12 mouse cellular contexts compared by ENCODE assay signal in the genomic region with DNA sequence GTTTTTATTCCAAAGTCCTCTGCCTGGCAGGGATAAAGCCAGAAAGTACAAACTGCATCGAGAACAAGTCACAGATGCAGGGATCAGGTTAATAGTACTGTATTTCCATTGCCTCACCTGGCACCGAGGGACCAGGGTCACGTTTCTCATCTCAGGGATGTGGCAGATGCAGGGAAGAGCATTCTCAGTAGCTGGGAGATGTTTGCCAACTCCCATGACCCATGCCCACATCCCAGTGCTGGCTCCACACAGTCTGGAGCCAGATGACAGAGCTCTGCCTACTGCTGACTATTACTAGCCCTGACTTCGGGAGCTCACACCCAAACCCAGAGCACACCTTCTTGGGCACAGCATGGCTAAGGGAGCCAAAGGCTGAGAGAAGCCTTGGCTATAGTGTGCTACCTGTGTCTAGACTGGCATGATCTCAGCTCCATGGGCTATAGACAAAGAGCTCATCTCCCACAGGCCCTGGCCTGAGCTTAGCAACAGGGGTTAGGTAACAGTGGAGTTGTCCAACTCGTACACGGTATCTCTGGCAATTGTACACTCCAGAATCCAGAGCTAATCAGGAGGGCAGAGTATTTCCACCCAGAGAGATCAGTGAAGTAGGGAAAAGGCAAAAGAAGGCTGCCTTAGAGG. TPM values are rescaled to one million over a fixed set of nuclear protein-coding genes. Genes with fewer than 3 reads are reported as not detected.
DNase-seq lines count a peak whose midpoint lies in the region; ATAC-seq and TF ChIP-seq lines count a peak whose summit lies in the region.
"Had no signal": no experiment of that assay in that cellular context is flagged by ENCODE, and none has a peak within 500 bp of the region (broad histone marks: within the 10 kb centered on the region; RNA-seq: fewer than 3 reads in every experiment).

No protein-coding gene starts in this region.

- peaks cover 15% of the 10 kb centered on the region for H3K36me3 ChIP-seq in heart, embryonic 13.5 days
- peaks cover 23% of the 10 kb centered on the region for H3K36me3 ChIP-seq in forebrain, embryonic 14.5 days (ENCODE audit: control insufficient read depth, insufficient read depth, low read length)
- peaks cover 19% of the 10 kb centered on the region for H3K36me3 ChIP-seq in liver, embryonic 16.5 days (ENCODE audit: control insufficient read depth, insufficient read depth)

- no peak for ATAC-seq in heart, embryonic 13.5 days (ENCODE audit: extremely low read depth, insufficient number of reproducible peaks, low FRiP score, low TSS enrichment)
- ATAC-seq in forebrain, embryonic 14.5 days = no peak
- ATAC-seq in liver, embryonic 16.5 days (ENCODE audit: low read depth) = no peak
- ATAC-seq in megakaryocyte-erythroid progenitor cell, adult 5-6 weeks (replicated peaks; ENCODE audit: low FRiP score, low TSS enrichment, poor library complexity, severe bottlenecking) = no peak
- ATAC-seq: activated CD4-positive, CD25-positive, alpha-beta regulatory T cell, adult 4 months had no signal

- H3K27ac ChIP-seq in heart, embryonic 13.5 days (replicated peaks) = peak overlapping the region; percentile 76
- 0 out of 2 replicates have a peak overlapping the region, but pooled peaks have one; percentile 40 for H3K27ac ChIP-seq in cortical plate, adult 2 months (ENCODE audit: insufficient read depth, low read length)
- peak overlapping the region; percentile 64; the same call in 1 of the 2 replicates for H3K27ac ChIP-seq in forebrain, embryonic 14.5 days (ENCODE audit: low read depth, low read length)
- H3K27ac ChIP-seq in liver, embryonic 16.5 days (ENCODE audit: low read length) = peak overlapping the region; percentile 93

- H3K27me3 ChIP-seq in heart, embryonic 13.5 days (replicated peaks) = no peaks in the 10 kb centered on the region
- no peaks in the 10 kb centered on the region for H3K27me3 ChIP-seq in forebrain, embryonic 14.5 days (replicated peaks; ENCODE audit: control insufficient read depth, insufficient read depth, low read length)
- H3K27me3 ChIP-seq in liver, embryonic 16.5 days (ENCODE audit: control insufficient read depth, insufficient read depth, low read depth, low read length) = no peaks in the 10 kb centered on the region

- no peak overlapping the region for H3K4me3 ChIP-seq in heart, embryonic 13.5 days
- H3K4me3 ChIP-seq in cortical plate, adult 2 months (ENCODE audit: insufficient read depth, low read length) = no peak overlapping the region
- H3K4me3 ChIP-seq in forebrain, embryonic 14.5 days (ENCODE audit: low read depth, low read length) = no peak overlapping the region
- no peak overlapping the region; the same call in none of the 2 replicates for H3K4me3 ChIP-seq in liver, embryonic 16.5 days (ENCODE audit: low read depth, low read length)

- 59% methylated on average over 6 of the region's 6 CpGs for WGBS in heart, embryonic 13.5 days
- 85% methylated on average over 6 of the region's 6 CpGs for WGBS in forebrain, embryonic 14.5 days
- WGBS in liver, embryonic 16.5 days (ENCODE audit: insufficient replicate concordance) = 78% methylated on average over 6 of the region's 6 CpGs

- no peak for TF ChIP-seq POLR2A in cortical plate, adult 2 months (IDR thresholded peaks at IDR 0.05; ENCODE audit: extremely low read depth, insufficient read depth, low read length)

- no peak for DNase-seq in heart, adult 18-20 months
- no peak for DNase-seq in forebrain, embryonic 14.5 days (ENCODE audit: low spot score)
- DNase-seq in thymus, postnatal 36 days = no peak
- DNase-seq in gastrocnemius, postnatal 25 days = no peak
- DNase-seq: layer of hippocampus, adult 9-11 months; spleen, adult 18-20 months; thymus, postnatal 14 days had no signal

- peaks cover 84% of the 10 kb centered on the region for H3K4me1 ChIP-seq in heart, embryonic 13.5 days
- peaks cover 23% of the 10 kb centered on the region for H3K4me1 ChIP-seq in cortical plate, adult 2 months (ENCODE audit: control insufficient read depth, insufficient read depth, low read length)
- peaks cover 49% of the 10 kb centered on the region for H3K4me1 ChIP-seq in forebrain, embryonic 14.5 days (ENCODE audit: control insufficient read depth, insufficient read depth, low read length)
- peaks cover 95% of the 10 kb centered on the region for H3K4me1 ChIP-seq in liver, embryonic 16.5 days (ENCODE audit: control insufficient read depth, low read depth, low read length)

- peak overlapping the region; percentile 58 for H3K9ac ChIP-seq in heart, embryonic 13.5 days
- H3K9ac ChIP-seq in forebrain, embryonic 14.5 days (ENCODE audit: low read length) = 0 out of 2 replicates have a peak overlapping the region, but pooled peaks have one; percentile 3
- peak overlapping the region; percentile 50 for H3K9ac ChIP-seq in liver, embryonic 16.5 days (ENCODE audit: low read depth, low read length)

- no peaks in the 10 kb centered on the region for H3K9me3 ChIP-seq in heart, embryonic 13.5 days
- no peaks in the 10 kb centered on the region for H3K9me3 ChIP-seq in forebrain, embryonic 14.5 days (replicated peaks; ENCODE audit: control insufficient read depth, low read length)
- H3K9me3 ChIP-seq in liver, embryonic 16.5 days (replicated peaks; ENCODE audit: control insufficient read depth, low read length) = no peaks in the 10 kb centered on the region

- no peak for TF ChIP-seq CTCF in cortical plate, adult 2 months (IDR thresholded peaks at IDR 0.05; ENCODE audit: extremely low read depth, insufficient read depth, low read length)

- H3K4me2 ChIP-seq in heart, embryonic 13.5 days = peak overlapping the region; percentile 47
- H3K4me2 ChIP-seq in forebrain, embryonic 14.5 days (ENCODE audit: low read length) = no peak overlapping the region
- peak overlapping the region; percentile 64 for H3K4me2 ChIP-seq in liver, embryonic 16.5 days (ENCODE audit: low read depth, low read length)

RNA-seq across cellular contexts. Expression of a gene that starts 18.1 kb away (rescaled TPM):
- 31.5 and 35.8 TPM in 2 replicates for polyA plus RNA-seq in heart, embryonic 13.5 days (2015; fragmentation: Nextera tagmentation; extraction: Ambion mirVana)
- 10 to 100 TPM; 25.0 to 26.0 TPM for total RNA-seq in heart, adult 18-20 months (2021)
- polyA plus RNA-seq in cortical plate, adult 2 months (2012; rRNA removed) = 124 and 135 TPM in 2 replicates
- polyA plus RNA-seq in forebrain, embryonic 14.5 days (2014; fragmentation: Nextera tagmentation; extraction: Ambion mirVana) = 18.2 and 23.1 TPM in 2 replicates
- 631 and 674 TPM in 2 replicates for polyA plus RNA-seq in liver, embryonic 16.5 days (2015; fragmentation: Nextera tagmentation; extraction: Ambion mirVana)
- 10 to 100 TPM; 23.3 to 25.1 TPM for total RNA-seq in gastrocnemius, postnatal 25 days (2021)
- 7.3 and 12.5 TPM in 2 replicates for total RNA-seq in megakaryocyte-erythroid progenitor cell, adult 5-6 weeks (2014; fragmentation: Nextera tagmentation)
- total RNA-seq in megakaryocyte-erythroid progenitor cell, adult 5-6 weeks (2017) = 3.2 and 4.8 TPM in 2 replicates

RNA-seq across cellular contexts. Expression of a gene that starts 44.3 kb away (rescaled TPM):
- 8.5 and 9.1 TPM in 2 replicates for polyA plus RNA-seq in heart, embryonic 13.5 days (2015; fragmentation: Nextera tagmentation; extraction: Ambion mirVana)
- total RNA-seq in heart, adult 18-20 months (2021) = 10 to 100 TPM; 15.2 to 15.3 TPM
- 24.0 TPM in 2 replicates for polyA plus RNA-seq in cortical plate, adult 2 months (2012; rRNA removed)
- polyA plus RNA-seq in forebrain, embryonic 14.5 days (2014; fragmentation: Nextera tagmentation; extraction: Ambion mirVana) = 7.7 and 8.9 TPM in 2 replicates
- 4.4 and 5.0 TPM in 2 replicates for polyA plus RNA-seq in liver, embryonic 16.5 days (2015; fragmentation: Nextera tagmentation; extraction: Ambion mirVana)
- 1 to 10 TPM; 9.2 to 10.0 TPM for total RNA-seq in gastrocnemius, postnatal 25 days (2021)
- 3.8 and 12.1 TPM in 2 replicates for total RNA-seq in megakaryocyte-erythroid progenitor cell, adult 5-6 weeks (2014; fragmentation: Nextera tagmentation)
- total RNA-seq in megakaryocyte-erythroid progenitor cell, adult 5-6 weeks (2017) = 5.1 and 13.9 TPM in 2 replicates

RNA-seq across cellular contexts. Expression of a gene that starts 57.1 kb away (rescaled TPM):
- 2.0 and 2.2 TPM in 2 replicates for polyA plus RNA-seq in heart, embryonic 13.5 days (2015; fragmentation: Nextera tagmentation; extraction: Ambion mirVana)
- total RNA-seq in heart, adult 18-20 months (2021) = 1 to 10 TPM; 4.2 to 4.4 TPM
- 1.1 TPM in 2 replicates for polyA plus RNA-seq in cortical plate, adult 2 months (2012; rRNA removed)
- 18.8 and 20.1 TPM in 2 replicates for polyA plus RNA-seq in forebrain, embryonic 14.5 days (2014; fragmentation: Nextera tagmentation; extraction: Ambion mirVana)
- polyA plus RNA-seq in liver, embryonic 16.5 days (2015; fragmentation: Nextera tagmentation; extraction: Ambion mirVana) = 3.2 and 3.6 TPM in 2 replicates
- total RNA-seq in gastrocnemius, postnatal 25 days (2021) = 1 to 10 TPM in 1 of 2 experiments, under 1 TPM in 1; 0.79 to 1.3 TPM
- total RNA-seq in megakaryocyte-erythroid progenitor cell, adult 5-6 weeks (2014; fragmentation: Nextera tagmentation) = 3.7 and 4.9 TPM in 2 replicates
- total RNA-seq in megakaryocyte-erythroid progenitor cell, adult 5-6 weeks (2017) = 0.70 and 4.4 TPM in 2 replicates

Comparison
In these comparisons a context has a peak if more than half of its experiments do, and no peak if none do; other contexts are left out.
1. H3K27ac ChIP-seq: peak in every context shown above with its lines; median percentile 93 in liver, embryonic 16.5 days; 76 in heart, embryonic 13.5 days; 64 in forebrain, embryonic 14.5 days; 40 in cortical plate, adult 2 months.
2. H3K9ac ChIP-seq: peak in every context shown above with its lines; median percentile 58 in heart, embryonic 13.5 days; 50 in liver, embryonic 16.5 days; 3 in forebrain, embryonic 14.5 days.